Mouse (Mus musculus) intestine, postnatal 0 days (tissue): Measurements from ENCODE around the gene Krt80. TPM values are rescaled to one million over a fixed set of nuclear protein-coding genes. Genes with fewer than 3 reads are reported as not detected.

Experiments
- ATAC-seq: fragments of 200-750 bp; cut with Nextera tagmentation; 2 replicates; pipeline ENCODE4 v1.8.0; 2017; ENCODE audit warnings: mild to moderate bottlenecking, moderate TSS enrichment, moderate library complexity
- H3K27ac ChIP-seq: fragments of 300-500 bp; sonication (generic); 2 replicates; pipeline ENCODE4 v1.5.1; 2014; ENCODE audit warnings: mild to moderate bottlenecking, low read depth, low read length, moderate library complexity
- H3K27me3 ChIP-seq: fragments of 300-500 bp; sonication (generic); replicated peaks from 2 replicates; pipeline ENCODE4 v1.6.1; 2014; ENCODE audit warnings: low read length, mixed read lengths; ENCODE audit not compliant: control insufficient read depth, insufficient read depth
- H3K36me3 ChIP-seq: fragments of 300-500 bp; sonication (generic); 2 replicates; pipeline ENCODE4 v1.6.1; 2014; ENCODE audit warnings: mild to moderate bottlenecking, moderate library complexity; ENCODE audit not compliant: control insufficient read depth, insufficient read depth
- H3K4me1 ChIP-seq: fragments of 300-500 bp; sonication (generic); replicated peaks from 2 replicates; pipeline ENCODE4 v1.6.1; 2014; ENCODE audit warnings: antibody characterized with exemption, low read length, mixed read lengths; ENCODE audit not compliant: control insufficient read depth, insufficient read depth
- H3K4me2 ChIP-seq: fragments of 300-500 bp; sonication (generic); replicated peaks from 2 replicates; pipeline ENCODE4 v1.6.1; 2014; ENCODE audit warnings: low read depth, mild to moderate bottlenecking, moderate library complexity
- H3K4me3 ChIP-seq: fragments of 300-500 bp; sonication (generic); 2 replicates; pipeline ENCODE4 v1.5.1; 2014; ENCODE audit warnings: low read depth, low read length
- H3K9ac ChIP-seq: fragments of 300-500 bp; sonication (generic); 2 replicates; pipeline ENCODE4 v1.6.1; 2014; ENCODE audit warnings: mild to moderate bottlenecking, low read depth, low read length
- H3K9me3 ChIP-seq: fragments of 300-500 bp; sonication (generic); 2 replicates; pipeline ENCODE4 v1.6.1; 2016; ENCODE audit warnings: mixed run types; ENCODE audit not compliant: control insufficient read depth
- CTCF ChIP-seq: sonication (generic); IDR thresholded peaks from 2 replicates; pipeline ENCODE4 v1.5.1; 2016; ENCODE audit warnings: low read depth, mild to moderate bottlenecking, control low read depth, antibody characterized with exemption, moderate library complexity
- whole genome bisulfite sequencing: fragments of 180-500 bp; shearing (Covaris S2); extraction: QIAGEN DNeasy Blood & Tissue Kit; methylation state at CpG from one replicate; pipeline ENCODE4 v1.1.7; 2014; 5-methylcytosine and 5-hydroxymethylcytosine counted together
- polyA plus RNA-seq: library from polyadenylated mRNA; unstranded; fragments of >200 nt; fragmentation: Nextera tagmentation; extraction: Ambion mirVana; gene quantifications from 2 replicates; pipeline ENCODE4 v1.2.1, GENCODE M21; 2015

Krt80 gene
- 0.40 and 0.61 TPM in 2 replicates for polyA plus RNA-seq

- H3K27ac ChIP-seq: no peak within 1 kb of the TSS
- H3K9ac ChIP-seq: no peak within 1 kb of the TSS
- no peaks in the 10 kb centered on the region for H3K27me3 ChIP-seq
- 46% methylated on average over 22 of the region's 22 CpGs for WGBS
- H3K4me1 ChIP-seq: peaks cover 7% of the 10 kb centered on the region; the same call in 1 of the 2 replicates
- no peaks in the 10 kb centered on the region for H3K36me3 ChIP-seq
- no peak within 1 kb of the TSS for H3K4me3 ChIP-seq
- H3K4me2 ChIP-seq: no peak within 1 kb of the TSS
- ATAC-seq: peak; percentile 37; the same call in 1 of the 2 replicates
- no peak for TF ChIP-seq CTCF
- no peaks in the 10 kb centered on the region for H3K9me3 ChIP-seq
These were observed at the start of gene Krt80 for GRCm38 (mm10) chr15:101370101-101370911. Gene Krt80 (minus strand): TSS chr15:101370162.

GRCm38 (mm10) chr15:101418950-101419349, 49.0 kb upstream of the Krt80 start:
- H3K4me2 ChIP-seq: no peak overlapping the region
- no peak overlapping the region for H3K9ac ChIP-seq
- no peaks in the 10 kb centered on the region for H3K9me3 ChIP-seq
- H3K4me3 ChIP-seq: no peak overlapping the region
- H3K4me1 ChIP-seq: no peaks in the 10 kb centered on the region
- H3K27ac ChIP-seq: no peak overlapping the region
- no peak for TF ChIP-seq CTCF
- no peaks in the 10 kb centered on the region for H3K27me3 ChIP-seq
- ATAC-seq: no peak
- 73% methylated on average over 4 of the region's 4 CpGs for WGBS
- H3K36me3 ChIP-seq: peaks cover 25% of the 10 kb centered on the region; the same call in 1 of the 2 replicates

GRCm38 (mm10) chr15:101414807-101415565, 45.0 kb upstream of the Krt80 start:
- no peak overlapping the region for H3K4me3 ChIP-seq
- 0 out of 2 replicates have a peak, but pooled peaks cover 7% of the 10 kb centered on the region for H3K4me1 ChIP-seq
- H3K27me3 ChIP-seq: no peaks in the 10 kb centered on the region
- peak overlapping the region; percentile 32 for H3K4me2 ChIP-seq
- TF ChIP-seq CTCF: no peak
- H3K27ac ChIP-seq: no peak overlapping the region
- 34% methylated on average over 11 of the region's 11 CpGs for WGBS
- peak; percentile 64 for ATAC-seq
- H3K36me3 ChIP-seq: 0 out of 2 replicates have a peak, but pooled peaks cover 8% of the 10 kb centered on the region
- H3K9me3 ChIP-seq: no peaks in the 10 kb centered on the region
- H3K9ac ChIP-seq: no peak overlapping the region

GRCm38 (mm10) chr15:101413916-101414635, 44.1 kb upstream of the Krt80 start:
- TF ChIP-seq CTCF: peak; percentile 50
- Histone ChIP-seq H3K9ac (no peak overlapping the region), H3K27ac (peak overlapping the region; percentile 50; the same call in 1 of the 2 replicates), H3K9me3 (no peaks in the 10 kb centered on the region), H3K4me3 (no peak overlapping the region), H3K4me1 (0 out of 2 replicates have a peak, but pooled peaks cover 7% of the 10 kb centered on the region), H3K27me3 (no peaks in the 10 kb centered on the region), H3K4me2 (peak overlapping the region; percentile 64), H3K36me3 (no peaks in the 10 kb centered on the region)
- no peak for ATAC-seq
- 47% methylated on average over 7 of the region's 7 CpGs for WGBS

DNA sequence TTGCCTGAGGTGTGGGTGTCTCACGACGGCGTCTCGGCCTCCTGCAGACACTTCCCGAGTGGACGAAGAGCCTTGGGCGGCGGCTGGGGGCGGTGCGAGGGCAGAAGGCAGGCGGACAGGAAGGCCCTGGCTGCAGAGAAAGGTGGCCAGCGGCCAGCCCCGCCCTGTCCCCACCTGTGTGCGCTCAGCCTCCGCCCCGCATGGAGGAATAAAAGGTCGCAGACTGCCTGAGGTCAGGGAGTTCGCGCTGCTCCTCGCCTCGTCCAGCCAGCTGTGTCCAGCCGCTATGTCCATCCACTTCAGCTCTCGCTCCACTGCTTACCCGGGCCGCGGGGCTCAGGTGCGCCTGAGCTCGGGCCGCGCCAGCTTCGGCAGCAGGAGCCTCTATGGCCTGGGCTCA, 42.2 kb upstream of the Krt80 start:
- Histone ChIP-seq H3K36me3 (no peaks in the 10 kb centered on the region), H3K27me3 (no peaks in the 10 kb centered on the region), H3K9me3 (no peaks in the 10 kb centered on the region), H3K9ac (peak overlapping the region; percentile 43), H3K4me2 (peak overlapping the region; percentile 64), H3K4me1 (0 out of 2 replicates have a peak, but pooled peaks cover 7% of the 10 kb centered on the region), H3K27ac (0 out of 2 replicates have a peak overlapping the region, but pooled peaks have one; percentile 41), H3K4me3 (peak overlapping the region; percentile 36)
- 18% methylated on average over 31 of the region's 31 CpGs for WGBS
- peak; percentile 61 for ATAC-seq
- TF ChIP-seq CTCF: no peak
